Mouse (Mus musculus) gastrocnemius, adult 18-20 months (tissue): ENCODE data around the gene Mios. TPM values are rescaled to one million over a fixed set of nuclear protein-coding genes. Genes with fewer than 3 reads are reported as not detected.
A peak's percentile ranks its signal among the peaks of the same experiment; 100 is the strongest.

ENCODE experiments used
- DNase-seq: peaks from one replicate; pipeline ENCODE4 v3.0.0; 2021; ENCODE audit warnings: low spot score
- long read RNA-seq, 2 experiments: library from polyadenylated mRNA; stranded (forward); transcript quantifications; one replicate each; pipeline ENCODE4 v2.0.0; 2021
- total RNA-seq, 2 experiments: library from RNA; stranded (reverse); gene quantifications; 2 replicates each; pipeline ENCODE4 v1.2.3; 2021

Mios gene
- 10 to 100 TPM; 16.6 to 17.0 TPM for total RNA-seq
- long read RNA-seq, experiment 1, transcript Mios-201 (12 exons, 3,710 nt) = major isoform, 25 of 31 reads
- long read RNA-seq, experiment 1, partial matches to known transcripts = 1 of 31 reads
- long read RNA-seq, experiment 1, other reads (novel, unspliced or antisense) = 5 of 31 reads
- long read RNA-seq, experiment 2, transcript Mios-201 (12 exons, 3,710 nt) = major isoform, 22 of 28 reads
- long read RNA-seq, experiment 2, partial matches to known transcripts = 4 of 28 reads
- long read RNA-seq, experiment 2, other reads (novel, unspliced or antisense) = 2 of 28 reads

DNA sequence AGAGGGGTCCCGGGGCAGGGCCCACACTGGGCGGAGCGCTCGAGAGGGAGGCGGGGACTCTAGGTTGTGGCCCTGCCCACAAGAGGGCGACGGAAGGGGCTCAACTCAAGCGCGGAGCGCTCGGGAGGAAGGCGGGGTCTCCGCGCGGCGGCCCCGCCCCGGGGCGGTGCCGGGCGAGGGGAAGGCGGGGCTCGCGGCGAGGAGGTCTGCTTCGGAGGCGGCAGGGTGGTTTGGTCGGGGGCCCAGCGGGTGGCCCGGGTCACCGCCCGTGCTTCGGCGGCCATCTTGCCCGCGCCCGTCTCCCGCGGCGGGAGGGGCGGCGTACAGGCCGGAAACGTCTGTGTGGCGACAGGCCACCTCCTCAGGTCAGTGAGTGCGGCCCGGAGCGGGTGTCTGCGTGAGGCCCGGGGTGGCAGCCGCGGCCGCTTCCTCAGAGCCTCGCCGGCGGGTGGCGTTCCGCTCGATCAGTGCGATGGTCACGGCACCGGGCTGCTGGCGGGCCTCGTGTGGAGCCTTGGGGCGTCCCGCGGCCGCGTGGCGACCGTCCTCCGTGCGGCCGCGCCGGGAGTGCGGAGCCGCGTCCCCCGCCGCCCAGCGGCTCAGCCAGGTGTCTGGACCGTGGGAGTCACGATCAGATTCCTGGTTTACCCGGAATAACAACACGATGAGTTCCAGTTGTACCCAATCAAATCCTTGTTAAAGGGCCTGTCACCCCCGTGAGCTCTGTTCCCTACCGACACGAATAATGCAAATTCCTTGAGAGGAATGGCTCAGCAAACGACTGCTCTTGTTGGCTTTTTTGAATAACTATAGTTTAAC, at the start of gene Mios:
TSS of gene Mios (plus strand) at position 176 of the 819 bp plus-strand sequence.
- peak; percentile 89 for DNase-seq

DNA sequence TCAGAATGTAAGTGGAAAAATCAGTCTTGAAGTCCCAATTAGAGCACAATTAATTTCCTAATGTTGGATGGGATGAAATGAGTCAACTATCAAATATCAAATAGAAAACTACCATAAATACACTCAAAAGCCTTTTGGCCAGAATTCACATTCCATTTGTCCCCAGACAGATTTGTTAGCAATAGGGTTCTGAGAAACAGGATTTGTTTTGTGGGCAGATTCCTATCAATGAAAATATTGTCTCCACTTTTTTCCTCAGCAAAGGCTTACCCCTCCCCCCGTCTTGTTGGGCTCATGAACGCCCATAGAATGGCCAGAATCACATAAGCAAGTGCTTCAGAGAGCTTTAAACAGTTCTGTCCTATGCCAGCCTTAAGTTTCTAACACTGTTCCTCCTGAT, 49.0 kb upstream of the Mios start:
- DNase-seq = no peak

DNA sequence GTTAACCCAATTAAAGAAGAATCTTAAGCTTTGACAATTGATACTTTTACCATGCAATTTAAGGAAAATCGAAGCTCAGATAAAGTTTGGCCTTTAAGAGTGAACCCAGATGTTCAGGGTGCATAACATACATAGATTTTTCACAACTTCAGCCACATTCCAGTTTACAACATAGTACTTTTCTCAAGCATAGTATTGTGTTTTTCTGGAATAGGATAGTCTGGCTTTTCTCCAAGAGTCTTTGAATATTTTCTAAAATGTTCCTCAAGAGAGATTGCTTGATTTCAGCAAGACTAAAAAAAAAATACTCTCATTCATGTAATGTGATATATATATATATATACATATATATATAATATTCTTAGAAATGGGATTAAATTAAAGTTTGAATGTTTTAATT, 44.3 kb upstream of the Mios start:
- DNase-seq = no peak

DNA sequence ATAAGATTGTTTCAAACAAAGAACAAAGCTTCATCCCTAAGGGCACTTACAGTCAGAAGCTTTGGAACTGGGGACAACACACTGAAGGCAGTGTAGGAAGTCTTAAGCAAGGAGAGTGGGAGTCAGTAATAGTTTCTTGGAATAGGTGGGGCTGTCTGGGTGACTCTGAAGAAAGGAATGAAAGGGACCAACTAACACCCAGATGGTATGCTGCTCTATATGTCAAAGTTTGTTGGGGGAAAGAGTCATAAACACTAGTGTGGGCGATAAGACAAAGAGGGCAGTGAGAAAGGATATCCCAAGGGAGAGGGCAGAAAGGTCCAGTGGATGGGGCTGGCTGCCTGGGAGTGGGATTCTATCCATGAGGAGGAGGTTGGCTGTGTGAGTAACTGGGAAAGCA, 36.9 kb upstream of the Mios start:
- DNase-seq = no peak

DNA sequence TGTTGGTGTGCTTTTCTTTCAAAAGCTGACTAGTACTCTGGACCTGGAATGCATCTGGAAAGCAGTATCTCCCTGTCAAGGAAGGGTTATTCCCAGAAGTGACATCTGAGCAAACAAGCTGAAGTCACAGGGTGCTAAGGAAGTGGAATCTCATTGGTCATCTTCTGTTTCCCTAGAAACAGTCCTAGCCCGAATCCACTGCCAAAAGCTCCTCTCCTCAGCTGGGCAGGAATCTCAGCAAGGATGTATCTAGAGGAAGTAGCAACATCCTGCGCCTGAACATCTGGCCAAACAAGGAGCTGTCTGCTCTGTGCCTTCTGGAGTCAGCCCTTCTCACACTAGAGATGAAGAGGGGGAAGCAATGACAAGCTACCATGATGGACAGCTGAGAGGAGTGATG, 35.0 kb upstream of the Mios start:
- DNase-seq = no peak

DNA sequence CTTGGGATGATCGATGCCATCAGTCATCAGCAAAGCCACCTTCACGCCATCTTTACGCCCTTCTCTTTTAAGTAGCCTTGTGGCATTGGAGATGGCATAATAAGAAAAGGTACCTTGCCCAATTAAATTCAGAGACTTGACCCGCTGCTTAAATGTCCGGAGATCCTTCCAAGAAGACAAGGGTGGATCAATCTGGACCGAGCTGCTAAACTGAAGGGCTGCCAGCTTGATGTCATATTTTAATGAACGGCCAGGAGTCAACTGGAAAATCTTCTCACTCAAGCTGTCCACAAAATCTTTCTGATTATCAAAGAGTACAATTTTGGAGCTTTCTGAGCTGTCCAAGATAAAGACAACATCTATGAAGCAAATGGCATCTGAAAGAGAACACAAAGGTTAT, 33.7 kb upstream of the Mios start:
- no peak for DNase-seq

DNA sequence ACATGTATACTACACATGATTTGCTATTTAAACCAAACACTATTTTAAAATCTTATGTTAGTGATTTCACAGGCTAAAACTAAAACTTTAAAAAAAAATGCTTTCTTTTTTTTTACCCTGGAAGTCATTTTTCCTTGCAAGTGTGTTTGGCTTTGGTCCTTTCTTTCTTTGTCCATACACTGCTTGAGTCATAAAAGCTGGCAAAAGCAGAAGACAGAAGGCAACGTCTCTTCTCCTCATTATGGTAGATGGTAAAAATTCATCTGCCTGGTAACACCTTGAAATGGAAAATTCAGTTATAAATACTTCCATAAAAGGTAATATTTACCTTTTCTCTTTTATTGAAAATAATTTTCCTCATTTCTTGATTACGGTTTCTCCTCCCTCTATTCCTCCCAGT, 32.9 kb upstream of the Mios start:
- DNase-seq = no peak

DNA sequence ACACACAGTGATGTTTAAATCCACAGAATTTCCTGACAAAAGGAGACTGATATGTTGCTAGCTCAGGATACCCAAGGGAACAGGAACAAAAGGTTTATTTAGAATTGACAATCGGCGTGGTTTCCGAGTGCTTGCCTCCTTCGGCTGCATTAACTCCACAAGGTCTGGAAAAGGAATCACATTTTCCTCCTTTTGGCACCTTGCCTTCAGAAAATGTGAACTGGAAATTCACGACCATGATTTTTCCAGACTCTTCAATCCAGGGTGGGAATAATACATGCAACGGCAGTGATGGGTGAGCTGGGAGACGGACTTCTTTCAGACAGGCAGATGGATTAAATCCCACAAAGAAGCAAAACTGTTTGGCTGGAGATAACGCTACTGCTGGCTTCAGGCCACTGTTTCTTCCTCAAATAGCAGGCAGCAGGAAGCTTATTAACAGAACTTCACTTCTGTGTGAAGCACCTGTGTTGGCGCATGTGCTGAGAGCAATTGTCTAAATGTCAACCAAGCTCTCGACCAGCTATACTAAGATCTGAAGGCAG, 30.6 kb upstream of the Mios start:
- DNase-seq = no peak

DNA sequence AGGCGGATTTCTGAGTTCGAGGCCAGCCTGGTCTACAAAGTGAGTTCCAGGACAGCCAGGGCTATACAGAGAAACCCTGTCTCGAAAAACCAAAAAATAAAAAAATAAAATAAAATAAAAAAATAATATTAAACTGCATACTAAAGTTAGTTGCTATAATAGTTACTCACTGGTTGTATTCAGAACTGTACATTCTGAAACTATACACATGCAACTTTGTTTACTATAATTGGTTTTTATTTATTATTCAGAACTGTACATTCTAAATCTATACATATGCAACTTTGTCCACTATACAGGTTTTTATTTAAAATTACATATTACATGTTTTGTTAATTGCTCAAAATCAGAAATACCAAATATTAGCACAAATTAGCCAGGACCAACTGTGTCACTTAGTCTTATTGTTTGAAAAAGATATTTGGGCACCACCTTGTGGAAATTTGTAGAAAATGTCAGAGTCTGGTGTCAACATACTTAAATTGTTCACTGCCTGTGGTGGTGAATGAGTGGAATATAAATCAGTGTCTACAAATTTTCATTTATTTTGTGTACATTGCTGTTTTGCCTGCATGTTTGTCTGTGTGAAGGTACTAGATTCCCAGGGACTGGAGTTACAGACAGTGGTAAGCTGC, 20.3 kb upstream of the Mios start:
- DNase-seq = no peak

DNA sequence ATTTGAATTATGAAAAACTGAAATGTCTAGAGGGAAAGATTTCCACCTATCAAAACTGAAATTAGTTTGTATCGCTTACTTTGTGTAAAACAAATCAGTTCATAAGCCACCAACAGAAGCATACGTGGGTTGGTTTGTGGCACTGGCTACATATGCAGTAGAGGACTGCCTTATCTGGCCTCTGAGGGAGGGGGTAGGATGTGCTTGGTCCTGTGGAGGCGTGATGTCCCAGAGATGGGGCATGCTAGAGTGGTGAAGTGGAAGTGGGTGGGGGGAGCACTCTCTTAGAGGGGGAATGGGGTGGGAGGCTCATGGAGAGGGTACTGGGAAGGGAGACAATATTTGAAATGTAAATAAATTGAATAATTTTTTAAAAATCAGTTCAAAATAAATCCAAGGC, 19.1 kb upstream of the Mios start:
- DNase-seq = no peak

DNA sequence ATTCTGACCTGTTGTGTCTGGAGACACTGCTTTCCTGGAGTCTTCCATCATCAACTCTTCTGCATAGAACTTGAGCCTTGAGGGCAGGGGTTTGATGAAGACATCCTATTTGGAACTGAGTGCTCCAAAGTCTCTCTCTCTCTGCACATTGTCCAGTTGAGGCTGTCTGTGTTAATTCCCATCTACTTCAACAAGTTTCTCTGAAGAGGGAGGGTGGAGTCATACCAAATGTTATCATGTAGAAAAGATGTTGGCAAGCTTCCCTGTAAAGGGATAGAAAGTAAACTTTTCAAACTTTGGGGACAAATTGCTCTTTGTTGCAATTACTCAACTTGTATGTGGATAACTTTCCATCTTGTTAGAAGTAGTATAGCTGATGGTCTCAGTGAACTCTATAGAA, 16.5 kb upstream of the Mios start, which contains the start of gene Col28a1:
TSS of gene Col28a1 (minus strand) at position 101 of the 400 bp plus-strand sequence.
- no peak for DNase-seq

DNA sequence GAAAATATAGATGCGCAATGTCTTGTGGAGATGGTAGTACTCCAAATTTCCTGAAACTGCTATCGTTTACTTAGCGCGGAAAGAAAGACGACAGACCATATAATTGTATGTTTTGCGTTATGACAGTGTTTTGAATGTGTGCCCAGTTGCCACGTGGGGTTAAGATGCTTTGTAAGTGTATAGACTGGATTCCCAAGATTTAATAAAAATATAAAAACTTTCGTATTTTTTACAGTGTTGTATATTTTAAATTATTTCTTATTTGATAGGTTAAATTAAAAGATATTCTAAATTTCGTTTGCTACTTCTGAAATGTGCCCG, 804 bp downstream of the Mios start:
- no peak for DNase-seq

DNA sequence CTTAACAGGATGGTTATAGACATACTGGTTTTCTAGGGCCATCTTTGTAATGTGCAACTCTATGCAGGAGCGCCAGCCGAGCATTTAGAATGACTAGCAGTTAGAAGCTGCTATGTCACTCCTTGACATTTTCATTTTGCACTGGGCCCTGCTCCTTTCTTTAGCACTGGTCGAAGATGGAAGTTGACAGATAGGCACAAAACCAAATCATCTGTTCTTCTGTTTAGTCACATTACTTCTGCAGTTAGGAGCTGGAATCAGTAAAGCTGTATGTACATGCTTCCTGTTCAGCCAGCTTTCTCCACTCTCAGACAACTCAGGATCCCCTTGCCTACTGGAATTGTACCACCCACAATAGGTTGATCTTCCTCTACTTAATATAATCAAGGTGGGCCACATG, 1.6 kb downstream of the Mios start:
- DNase-seq = no peak

DNA sequence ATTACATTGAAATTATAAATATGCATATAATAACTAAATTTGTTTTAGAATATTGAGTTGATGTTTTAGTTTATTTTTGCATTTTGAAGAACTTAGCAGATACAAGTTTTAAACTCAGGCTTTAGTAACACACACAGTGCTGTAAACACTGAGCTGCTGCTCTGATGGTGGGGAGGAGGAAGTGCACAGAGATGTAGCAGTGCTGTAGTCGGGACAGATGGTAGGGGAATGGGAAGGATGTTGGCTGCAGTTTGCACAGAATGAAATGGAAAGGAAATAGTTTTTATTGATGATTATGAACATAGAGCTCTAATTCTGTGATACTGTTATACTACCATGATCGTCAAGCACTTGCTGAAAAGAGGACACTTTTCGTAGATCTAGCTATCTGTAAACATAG, 18.0 kb downstream of the Mios start:
- DNase-seq = no peak

DNA sequence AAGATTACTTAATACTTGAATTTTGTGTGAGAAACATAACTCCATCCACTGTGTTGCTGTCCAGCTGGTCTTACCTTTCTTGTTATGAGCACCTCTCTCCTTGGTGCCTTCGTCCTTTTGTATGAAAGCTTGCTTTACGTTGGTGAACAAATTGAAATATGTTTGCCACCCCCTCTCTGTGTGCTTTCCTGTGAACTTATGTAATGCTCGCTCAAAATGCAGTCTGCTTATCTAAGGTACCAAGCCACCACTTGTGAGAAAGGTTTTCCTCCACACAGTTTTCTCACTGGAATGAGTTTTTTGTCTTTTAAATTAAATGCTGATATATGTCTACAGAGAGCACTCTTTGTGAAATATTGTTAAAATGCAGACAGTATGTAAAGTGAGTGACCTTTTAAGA, 19.6 kb downstream of the Mios start:
- DNase-seq = no peak

DNA sequence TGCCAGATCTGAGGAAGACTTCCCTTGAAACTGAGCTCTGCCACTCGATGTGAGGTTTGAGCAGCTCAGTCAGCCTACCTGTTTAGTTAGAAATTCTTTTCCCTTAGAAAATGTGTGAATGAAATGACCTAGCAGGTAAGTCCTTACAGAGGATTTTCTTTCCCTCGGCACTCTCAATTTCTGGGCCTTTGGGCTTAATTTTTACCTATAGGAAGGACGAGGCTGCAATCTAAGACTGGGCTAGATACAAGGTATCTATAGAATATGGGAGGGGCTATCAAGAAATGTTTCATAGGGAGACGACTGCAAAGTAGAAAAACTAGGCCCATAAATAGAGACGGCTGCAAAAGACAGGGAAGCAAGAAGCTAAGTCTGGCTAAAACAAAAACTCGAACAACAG, 49.3 kb downstream of the Mios start:
- no peak for DNase-seq

DNA sequence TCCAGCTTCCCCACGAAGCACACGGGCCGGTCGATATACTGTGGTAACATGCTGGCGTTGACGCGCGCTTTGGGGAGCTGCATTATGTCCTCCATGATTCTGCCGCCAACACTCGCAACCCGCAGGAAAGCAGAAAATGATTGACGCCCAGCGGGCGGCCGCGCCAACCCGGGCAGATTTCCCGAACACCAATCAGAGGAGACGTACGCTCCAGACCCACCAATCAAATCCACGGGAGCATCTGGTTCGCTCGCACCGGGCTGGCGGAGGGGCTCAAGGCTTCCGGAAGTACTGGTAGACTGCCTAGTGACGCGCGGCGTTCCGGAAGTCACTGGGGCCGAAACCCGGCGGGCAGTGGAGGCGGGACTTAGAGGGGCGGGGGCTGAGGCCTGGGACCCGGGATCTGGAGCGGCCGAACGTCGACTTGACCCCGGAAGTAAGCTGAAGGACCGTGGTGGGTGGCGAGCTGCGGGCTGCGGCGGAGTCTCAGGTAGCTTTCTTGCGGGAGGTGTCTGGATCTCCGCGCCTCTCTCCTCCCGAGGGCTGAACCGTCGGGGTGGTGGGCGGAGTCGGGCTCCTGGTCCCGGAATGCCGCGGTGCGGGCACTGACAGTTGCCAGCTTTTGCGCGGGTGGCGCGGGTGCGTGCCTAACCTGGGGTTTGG, 50.1 kb downstream of the Mios start, which contains the start of the genes Rpa3, Umad1 and Gm45062:
TSS of gene Rpa3 (minus strand) at position 170 of the 663 bp plus-strand sequence.
TSS of gene Umad1 (plus strand) at position 285 of the 663 bp plus-strand sequence.
TSS of gene Gm45062 (plus strand) at position 447 of the 663 bp plus-strand sequence.
- peak; percentile 98 for DNase-seq

DNA sequence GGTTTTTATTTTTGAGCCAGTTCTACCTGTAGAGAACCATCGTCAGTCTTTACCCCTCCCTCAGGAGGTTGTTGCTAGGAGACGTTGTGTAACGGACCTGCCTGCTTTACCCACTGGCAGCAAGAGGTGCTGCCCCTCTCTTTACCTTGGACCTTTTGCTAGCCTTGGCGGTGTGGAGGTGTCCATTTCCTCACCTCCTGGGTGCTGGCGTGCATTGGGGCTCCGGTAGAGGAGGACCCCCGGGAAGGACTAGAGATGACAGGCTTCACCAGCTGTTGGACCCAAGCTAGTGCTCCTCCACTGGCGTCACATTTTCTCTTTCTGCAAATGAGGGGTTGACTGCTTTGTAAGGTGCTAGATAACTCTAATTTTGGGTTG, 50.6 kb downstream of the Mios start:
- DNase-seq = peak; percentile 8

DNA sequence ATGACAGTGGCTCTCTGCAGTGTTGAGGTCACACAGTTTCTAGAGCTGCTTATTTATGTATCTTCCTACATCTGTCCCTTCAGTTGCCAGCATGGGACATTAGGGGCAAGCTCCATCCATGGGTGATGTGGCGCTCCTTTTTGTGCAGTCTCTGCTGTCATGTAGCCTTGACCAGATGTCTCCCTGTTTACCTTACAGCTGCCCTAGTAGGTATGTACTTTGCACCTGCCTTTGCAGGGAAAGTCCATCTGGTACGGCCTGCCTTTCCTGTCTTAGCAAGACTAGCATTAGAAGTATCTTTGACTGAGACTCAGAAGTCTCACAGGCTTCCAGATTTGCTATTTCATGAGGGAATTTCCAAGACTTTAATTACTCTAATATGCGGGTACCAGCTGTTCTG, 62.0 kb downstream of the Mios start:
- DNase-seq = no peak

DNA sequence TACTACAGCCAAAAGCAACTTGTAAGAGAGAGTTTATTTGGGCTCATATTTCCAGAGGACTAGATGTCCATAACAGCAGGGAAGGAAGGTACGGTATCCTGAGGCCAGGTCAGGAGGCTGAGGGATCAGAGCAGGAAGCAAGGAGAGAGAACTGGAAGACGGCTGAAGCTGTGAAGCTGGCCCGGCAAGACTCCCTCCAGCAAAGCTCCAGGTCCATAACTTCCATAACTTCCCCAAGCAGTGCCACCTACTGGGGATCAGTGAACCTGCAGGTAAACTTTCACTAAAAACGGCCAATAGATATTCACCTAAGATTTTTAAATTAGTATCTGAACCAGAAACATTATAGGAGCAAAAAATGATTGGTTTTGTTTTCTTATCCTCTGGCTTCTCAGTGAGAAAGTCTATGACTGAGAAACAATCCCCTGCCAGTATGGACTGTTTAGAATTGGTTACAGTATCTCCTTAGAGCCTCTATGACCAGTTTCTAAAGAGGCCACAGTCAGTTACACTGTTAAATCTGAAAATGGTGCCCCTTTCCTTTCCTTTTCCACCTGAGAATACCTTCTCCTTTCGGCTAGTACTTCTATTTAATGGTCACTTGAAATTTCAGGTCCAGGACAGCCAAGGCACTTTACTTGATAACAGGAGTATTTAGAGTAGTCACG, 65.5 kb downstream of the Mios start:
- DNase-seq = peak; percentile 49

DNA sequence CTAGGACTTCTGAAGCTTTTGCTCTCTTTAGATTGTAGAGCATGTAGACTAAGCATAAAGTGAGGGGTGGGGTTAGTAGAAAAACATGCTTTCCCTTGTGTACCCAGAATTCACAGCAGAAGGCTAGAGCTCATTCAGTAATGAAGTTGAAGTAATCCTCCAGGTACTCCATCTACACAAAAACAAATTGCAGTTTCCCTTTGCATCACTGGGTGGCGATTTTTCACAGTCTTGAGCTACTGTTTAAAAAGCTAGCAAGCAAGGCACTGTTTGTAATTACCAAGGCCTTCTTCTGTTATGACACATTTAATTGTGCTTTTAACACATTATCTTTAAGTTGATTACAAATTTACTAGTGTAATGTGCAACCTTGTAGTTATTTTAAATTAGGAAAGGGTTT, 66.1 kb downstream of the Mios start:
- peak; percentile 78 for DNase-seq
